Mouse (Mus musculus) CH12.LX (cell line): Measurements from ENCODE around the gene Ccdc32. TPM values are rescaled to one million over a fixed set of nuclear protein-coding genes. Genes with fewer than 3 reads are reported as not detected.

Source experiments
- DNase-seq: peaks from one replicate; pipeline ENCODE4 v3.0.0-alpha.2; 2013; ENCODE audit errors: extremely low read depth
- H3K27ac ChIP-seq: 2 replicates; pipeline ENCODE4 v1.5.1; 2012; ENCODE audit warnings: low read depth, mild to moderate bottlenecking, control low read depth, moderate library complexity; ENCODE audit not compliant: insufficient read depth
- H3K27me3 ChIP-seq: replicated peaks from 2 replicates; pipeline ENCODE3; 2012; ENCODE audit warnings: inconsistent platforms
- H3K36me3 ChIP-seq, 2 experiments: replicated peaks in 1 of 2; 2 replicates each; pipeline versions ENCODE3 to v1.6.1; 2012; ENCODE audit warnings: inconsistent platforms in 1 of 2, low read length in 1 of 2, mild to moderate bottlenecking in 1 of 2, mixed read lengths in 1 of 2, moderate library complexity in 1 of 2; ENCODE audit not compliant: control insufficient read depth in 1 of 2, insufficient read depth in 1 of 2
- H3K4me1 ChIP-seq, 2 experiments: 2 replicates each; pipeline ENCODE4 v1.6.1; 2012; ENCODE audit warnings: inconsistent platforms in 1 of 2, moderate library complexity in 1 of 2; ENCODE audit not compliant: insufficient read depth in 2 of 2, control insufficient read depth in 1 of 2
- H3K4me2 ChIP-seq: 2 replicates; pipeline ENCODE4 v1.6.1; 2012; ENCODE audit warnings: low read depth, mild to moderate bottlenecking, control low read depth; ENCODE audit not compliant: poor library complexity, insufficient read depth, severe bottlenecking
- H3K4me3 ChIP-seq, 3 experiments: fragments of 150-350 bp in 1 of 3; sonication (generic) in 1 of 3; replicated peaks in 1 of 3; 2 replicates each; pipeline versions ENCODE3 to v1.5.1; 2011 to 2012; ENCODE audit warnings: low read depth in 2 of 3, low read length in 2 of 3, mild to moderate bottlenecking in 2 of 3, moderate library complexity in 2 of 3, control low read depth in 1 of 3, improper control_type of control experiment in 1 of 3, inconsistent platforms in 1 of 3, mixed read lengths in 1 of 3; ENCODE audit not compliant: poor library complexity in 1 of 3
- H3K79me2 ChIP-seq: replicated peaks from 2 replicates; pipeline ENCODE4 v1.6.1; 2012; ENCODE audit warnings: mild to moderate bottlenecking, moderate library complexity; ENCODE audit not compliant: control insufficient read depth, poor library complexity, insufficient read depth, severe bottlenecking; ENCODE audit errors: extremely low read depth
- H3K9ac ChIP-seq: 2 replicates; pipeline ENCODE4 v1.6.1; 2012; ENCODE audit warnings: low read depth, mild to moderate bottlenecking, control low read depth, moderate library complexity; ENCODE audit not compliant: insufficient read depth
- H3K9me3 ChIP-seq: replicated peaks from 2 replicates; pipeline ENCODE3; 2012; ENCODE audit warnings: low read length, inconsistent platforms, mixed read lengths
- BHLHE40 ChIP-seq: IDR thresholded peaks from 2 replicates; pipeline ENCODE4 v1.6.1; 2011; ENCODE audit warnings: mild to moderate bottlenecking, low read depth, low read length, improper control_type of control experiment
- CHD1 ChIP-seq: IDR thresholded peaks from 2 replicates; pipeline ENCODE4 v1.6.1; 2012; ENCODE audit warnings: low read depth, low read length, improper control_type of control experiment, inconsistent platforms
- CHD2 ChIP-seq: IDR thresholded peaks from 2 replicates; pipeline ENCODE4 v1.6.1; 2011; ENCODE audit warnings: low read length, improper control_type of control experiment
- CTCF ChIP-seq, 2 experiments: IDR thresholded peaks in 1 of 2; conservative IDR thresholded peaks in 1 of 2; 2 replicates each; pipeline ENCODE4 v1.5.1; 2011 to 2012; ENCODE audit warnings: low read depth in 2 of 2, low read length in 2 of 2, improper control_type of control experiment in 1 of 2, inconsistent platforms in 1 of 2, mild to moderate bottlenecking in 1 of 2, moderate library complexity in 1 of 2
- E2F4 ChIP-seq: IDR thresholded peaks from 2 replicates; pipeline ENCODE4 v1.6.1; 2011; ENCODE audit warnings: low read depth, low read length, improper control_type of control experiment; ENCODE audit not compliant: insufficient replicate concordance
- ELF1 ChIP-seq: IDR thresholded peaks from 2 replicates; pipeline ENCODE4 v1.6.1; 2014; ENCODE audit warnings: low read depth, mild to moderate bottlenecking, inconsistent platforms, low read length, improper control_type of control experiment
- EP300 ChIP-seq: IDR thresholded peaks from 2 replicates; pipeline ENCODE4 v1.6.1; 2011; ENCODE audit warnings: low read length, improper control_type of control experiment
- ETS1 ChIP-seq: conservative IDR thresholded peaks from 2 replicates; pipeline ENCODE4 v1.6.1; 2012; ENCODE audit warnings: low read depth, mild to moderate bottlenecking, inconsistent platforms, low read length, improper control_type of control experiment, moderate library complexity
- GABPA ChIP-seq: IDR thresholded peaks from 2 replicates; pipeline ENCODE4 v1.6.1; 2012; ENCODE audit warnings: low read depth, low read length, improper control_type of control experiment, inconsistent platforms; ENCODE audit not compliant: insufficient replicate concordance
- HCFC1 ChIP-seq: IDR thresholded peaks from 2 replicates; pipeline ENCODE4 v1.6.1; 2012; ENCODE audit warnings: low read depth, mild to moderate bottlenecking, inconsistent platforms, low read length, improper control_type of control experiment
- IRF4 ChIP-seq: IDR thresholded peaks from 2 replicates; pipeline ENCODE4 v1.6.1; 2014; ENCODE audit warnings: low read depth, mild to moderate bottlenecking, inconsistent platforms, low read length, improper control_type of control experiment
- JUN ChIP-seq: IDR thresholded peaks from 2 replicates; pipeline ENCODE4 v1.6.1; 2011; ENCODE audit warnings: low read depth, mild to moderate bottlenecking, low read length, improper control_type of control experiment, moderate library complexity; ENCODE audit not compliant: insufficient read depth
- KAT2A ChIP-seq: IDR thresholded peaks from 2 replicates; pipeline ENCODE4 v1.6.1; 2012; ENCODE audit warnings: low read length, improper control_type of control experiment, inconsistent platforms; ENCODE audit not compliant: insufficient replicate concordance
- MXI1 ChIP-seq: IDR thresholded peaks from 2 replicates; pipeline ENCODE4 v1.6.1; 2011; ENCODE audit warnings: mild to moderate bottlenecking, low read depth, low read length, improper control_type of control experiment
- MYC ChIP-seq: IDR thresholded peaks from 2 replicates; pipeline ENCODE4 v1.6.1; 2011; ENCODE audit warnings: low read depth, mild to moderate bottlenecking, improper control_type of control experiment, low read length
- NRF1 ChIP-seq: IDR thresholded peaks from 2 replicates; pipeline ENCODE4 v1.6.1; 2014; ENCODE audit warnings: low read depth, mild to moderate bottlenecking, inconsistent platforms, low read length, improper control_type of control experiment, moderate library complexity
- PAX5 ChIP-seq: IDR thresholded peaks from 2 replicates; pipeline ENCODE4 v1.6.1; 2012; ENCODE audit warnings: low read length, inconsistent platforms, mixed read lengths
- POLR2A ChIP-seq: IDR thresholded peaks from 2 replicates; pipeline ENCODE4 v1.6.1; 2011; ENCODE audit warnings: low read depth, mild to moderate bottlenecking, improper control_type of control experiment, low read length
- POLR2AphosphoS2 ChIP-seq: IDR thresholded peaks from 2 replicates; pipeline ENCODE4 v1.6.1; 2011; ENCODE audit warnings: low read depth, low read length, improper control_type of control experiment
- RAD21 ChIP-seq: IDR thresholded peaks from 2 replicates; pipeline ENCODE4 v1.6.1; 2011; ENCODE audit warnings: low read depth, mild to moderate bottlenecking, low read length, improper control_type of control experiment, moderate library complexity
- RCOR1 ChIP-seq: conservative IDR thresholded peaks from 2 replicates; pipeline ENCODE4 v1.6.1; 2012; ENCODE audit warnings: low read depth, mild to moderate bottlenecking, inconsistent platforms, low read length, improper control_type of control experiment
- SIN3A ChIP-seq: IDR thresholded peaks from 2 replicates; pipeline ENCODE4 v1.6.1; 2012; ENCODE audit warnings: low read length, improper control_type of control experiment, inconsistent platforms
- SMC3 ChIP-seq: IDR thresholded peaks from 2 replicates; pipeline ENCODE4 v1.6.1; 2011; ENCODE audit warnings: low read depth, low read length, improper control_type of control experiment
- TBP ChIP-seq: conservative IDR thresholded peaks from 2 replicates; pipeline ENCODE4 v1.6.1; 2011; ENCODE audit warnings: low read depth, low read length, improper control_type of control experiment
- TCF12 ChIP-seq: IDR thresholded peaks from 2 replicates; pipeline ENCODE4 v1.6.1; 2014; ENCODE audit warnings: low read depth, mild to moderate bottlenecking, inconsistent platforms, low read length, improper control_type of control experiment
- UBTF ChIP-seq: IDR thresholded peaks from 2 replicates; pipeline ENCODE4 v1.6.1; 2012; ENCODE audit warnings: low read depth, mild to moderate bottlenecking, inconsistent platforms, low read length, improper control_type of control experiment, moderate library complexity
- USF1 ChIP-seq: IDR thresholded peaks from 2 replicates; pipeline ENCODE4 v1.6.1; 2014; ENCODE audit warnings: low read depth, mild to moderate bottlenecking, inconsistent platforms, low read length, improper control_type of control experiment
- USF2 ChIP-seq: conservative IDR thresholded peaks from 2 replicates; pipeline ENCODE4 v1.6.1; 2011; ENCODE audit warnings: low read depth, low read length, improper control_type of control experiment
- ZKSCAN1 ChIP-seq: IDR thresholded peaks from 2 replicates; pipeline ENCODE4 v1.6.1; 2012; ENCODE audit warnings: low read depth, inconsistent platforms, low read length, improper control_type of control experiment, borderline replicate concordance
- ZMIZ1 ChIP-seq: IDR thresholded peaks from 2 replicates; pipeline ENCODE4 v1.6.1; 2012; ENCODE audit warnings: low read depth, mild to moderate bottlenecking, inconsistent platforms, low read length, improper control_type of control experiment
- ZNF384 ChIP-seq: IDR thresholded peaks from 2 replicates; pipeline ENCODE4 v1.6.1; 2012; ENCODE audit warnings: low read depth, low read length, improper control_type of control experiment, inconsistent platforms
- dilution Hi-C: fragments of 300-500 bp; cut with MboI; formaldehyde crosslinking; loops from 2 replicates; pipeline ENCODE4 v1.14.3; 2020; ENCODE audit warnings: low sequenced_read_pairs; ENCODE audit not compliant: extremely low pct_unique_long_range_greater_than_20kb, extremely low pct_ligation_motif_present
- in situ Hi-C: fragments of 300-500 bp; cut with MboI; formaldehyde crosslinking; loops from 3 replicates; pipeline ENCODE4 v1.14.3; 2019; ENCODE audit warnings: low sequenced_read_pairs, low pct_ligation_motif_present, low pct_unique_long_range_greater_than_20kb, mixed read lengths
- polyA plus RNA-seq: library from polyadenylated mRNA; unstranded; fragments of >175 nt; gene quantifications from 2 replicates; pipeline ENCODE4 v1.2.1, GENCODE M21; 2012; ENCODE audit warnings: low read depth; ENCODE audit not compliant: insufficient read length
- total RNA-seq, 2 experiments: library from RNA; depleted of rRNA; stranded (reverse); fragments of 300-350 nt in 1 of 2; fragments of >200 nt in 1 of 2; gene quantifications; 2 replicates each; pipeline ENCODE4 v1.2.3; 2012 to 2014

Gene Ccdc32
- total and polyA plus RNA-seq, 3 experiments, result 11.5 to 18.3 (median 11.7) TPM

DNA sequence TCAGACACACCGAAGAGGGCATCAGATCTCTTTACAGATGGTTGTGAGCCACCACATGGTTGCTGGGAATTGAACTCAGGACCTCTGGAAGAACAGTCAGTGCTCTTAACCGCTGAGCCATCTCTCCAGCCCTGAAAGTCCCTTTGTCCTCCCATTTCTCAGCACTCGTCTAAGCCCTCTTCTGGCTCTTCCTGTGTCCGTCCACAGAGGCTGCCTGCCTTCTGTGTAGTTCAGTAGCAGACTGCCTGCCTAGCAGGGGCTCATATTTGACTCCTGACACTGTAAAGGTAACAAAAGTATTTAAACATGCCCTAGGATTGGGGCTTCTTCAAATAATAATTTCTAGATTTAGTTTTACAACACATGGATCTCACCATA is 4.0 kb downstream of the Ccdc32 start:
- TF ChIP-seq POLR2A (no peak), E2F4 (no peak), RAD21 (no peak), ZKSCAN1 (no peak), IRF4 (no peak), USF2 (no peak), JUN (no peak), MXI1 (no peak), CHD1 (no peak), HCFC1 (no peak), MYC (no peak), SIN3A (no peak), PAX5 (no peak), UBTF (no peak), SMC3 (no peak)
- TF ChIP-seq, all 38 proteins: peak for 0
- Histone ChIP-seq H3K4me3 (no peak overlapping the region), H3K4me2 (no peak overlapping the region), H3K36me3 (peaks cover 34 to 70% of the 10 kb centered on the region in 2 experiments), H3K27me3 (no peaks in the 10 kb centered on the region), H3K27ac (no peak overlapping the region), H3K9me3 (peaks cover 13% of the 10 kb centered on the region), H3K4me1 (peaks cover 8 to 30% of the 10 kb centered on the region in 2 experiments), H3K79me2 (peaks cover 4% of the 10 kb centered on the region; the same call in 1 of the 2 replicates), H3K9ac (no peak overlapping the region)
- in situ Hi-C loops, result no loop called here
- dilution Hi-C loops, result no loop called here
- no peak for DNase-seq

GRCm38 (mm10) chr2:119024536-119025238 is 4.5 kb downstream of the Ccdc32 start:
- Histone ChIP-seq H3K27me3 (no peaks in the 10 kb centered on the region), H3K36me3 (peaks cover 39 to 74% of the 10 kb centered on the region in 2 experiments), H3K4me3 (no peak overlapping the region), H3K27ac (no peak overlapping the region), H3K4me2 (no peak overlapping the region), H3K79me2 (peaks cover 4% of the 10 kb centered on the region; the same call in 1 of the 2 replicates), H3K9me3 (peaks cover 13% of the 10 kb centered on the region), H3K9ac (no peak overlapping the region), H3K4me1 (peaks cover 8 to 28% of the 10 kb centered on the region in 2 experiments)
- DNase-seq, result no peak
- in situ Hi-C loops (no loop called here), dilution Hi-C loops (no loop called here)
- TF ChIP-seq UBTF, result no peak
- no peak for TF ChIP-seq EP300
- TF ChIP-seq CTCF (conservative IDR thresholded peaks at IDR 0.05 in 1 of 2, IDR thresholded peaks at IDR 0.05 in 1 of 2; ENCODE audit: low read depth in 2 of 2, low read length in 2 of 2), result peak; percentile 46 to 73; a peak in 3 of 4 replicates
- TF ChIP-seq IRF4, result no peak
- no peak for TF ChIP-seq POLR2AphosphoS2
- TF ChIP-seq ELF1, result no peak
- TF ChIP-seq CHD1, result no peak
- TF ChIP-seq ZMIZ1, result no peak
- TF ChIP-seq KAT2A, result no peak
- peak; percentile 90 for TF ChIP-seq MYC
- no peak for TF ChIP-seq CHD2
- peak; percentile 34 for TF ChIP-seq RAD21
- no peak for TF ChIP-seq ETS1
- TF ChIP-seq GABPA, result no peak
- TF ChIP-seq E2F4, result no peak
- TF ChIP-seq ZKSCAN1, result no peak
- TF ChIP-seq TCF12, result no peak
- TF ChIP-seq BHLHE40, result no peak
- TF ChIP-seq RCOR1, result no peak
- TF ChIP-seq POLR2A, result no peak
- TF ChIP-seq ZNF384, result no peak
- TF ChIP-seq JUN, result no peak
- no peak for TF ChIP-seq TBP
- TF ChIP-seq USF1, result no peak
- no peak for TF ChIP-seq PAX5
- no peak for TF ChIP-seq NRF1
